Mouse (Mus musculus): ENCODE measurements at regions not wholly inside any gene's neighbourhood (a gene's known extent, or its start where the extent isn't known, plus 50 kb on each side); places are given as distances from the start of the nearest gene placed in this dataset.

DNA sequence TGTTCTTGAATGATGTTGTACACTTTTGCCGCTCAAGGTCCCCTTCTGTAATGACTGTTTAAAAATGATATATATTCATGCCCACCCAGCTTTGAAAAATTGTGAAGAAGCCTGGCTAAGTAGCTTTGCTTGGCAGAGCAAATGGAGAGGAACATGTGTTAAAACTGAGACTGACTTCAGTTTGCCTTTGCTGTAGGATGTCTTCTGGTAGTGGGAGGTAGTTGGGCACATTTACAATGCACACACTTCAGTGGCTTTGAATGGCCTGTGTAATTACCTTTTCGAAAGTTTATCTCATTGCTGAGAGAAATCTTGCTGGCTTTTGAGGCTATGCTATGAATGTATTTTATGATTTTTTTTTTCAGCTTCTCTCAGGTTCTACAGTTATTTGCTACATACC, 360.5 kb upstream of the Cdh6 start:
- H3K27me3 ChIP-seq (replicated peaks; ENCODE audit: control insufficient read depth, insufficient read depth, low read length), result no peaks in the 10 kb centered on the region
- H3K36me3 ChIP-seq (ENCODE audit: control insufficient read depth, insufficient read depth, low read length), result no peaks in the 10 kb centered on the region
- no peaks in the 10 kb centered on the region for H3K9me3 ChIP-seq (ENCODE audit: control insufficient read depth, low read length)
- WGBS, result 89% methylated on average over 2 of the region's 2 CpGs
- no peak for ATAC-seq
- no peak overlapping the region for H3K27ac ChIP-seq (ENCODE audit: low read length)
- no peak overlapping the region for H3K4me3 ChIP-seq (ENCODE audit: low read length)
- no peak overlapping the region for H3K4me2 ChIP-seq (ENCODE audit: low read depth, low read length)
- no peak overlapping the region for H3K9ac ChIP-seq (ENCODE audit: low read depth, low read length)
- no peaks in the 10 kb centered on the region for H3K4me1 ChIP-seq (ENCODE audit: control insufficient read depth, insufficient read depth, low read length)

DNA sequence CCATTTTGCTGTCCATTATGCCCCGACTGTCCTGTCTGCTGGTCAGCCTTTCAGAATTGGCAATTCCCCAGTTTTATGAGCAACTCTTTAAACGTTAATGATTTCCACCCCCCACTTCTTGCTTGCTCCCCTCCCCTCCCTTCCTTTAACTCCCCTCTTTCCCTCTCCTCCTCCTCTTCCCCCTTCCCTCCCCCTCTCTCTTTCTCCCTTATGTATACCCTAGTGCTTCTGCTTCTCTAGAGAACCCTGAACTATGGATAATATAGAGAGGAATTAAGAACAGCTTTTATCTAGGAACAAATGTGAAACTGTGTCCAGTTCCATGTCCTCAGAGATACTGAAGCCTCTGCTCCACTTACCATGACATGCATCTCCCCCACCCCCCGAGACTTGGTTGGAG, 356.5 kb upstream of the Cdh6 start:
- H3K9me3 ChIP-seq (ENCODE audit: control insufficient read depth, low read length), result no peaks in the 10 kb centered on the region
- no peak for ATAC-seq
- no peaks in the 10 kb centered on the region for H3K4me1 ChIP-seq (ENCODE audit: control insufficient read depth, insufficient read depth, low read length)
- no peak overlapping the region for H3K27ac ChIP-seq (ENCODE audit: low read length)
- H3K9ac ChIP-seq (ENCODE audit: low read depth, low read length), result no peak overlapping the region
- 50% methylated on average over 3 of the region's 3 CpGs for WGBS
- H3K4me3 ChIP-seq (ENCODE audit: low read length), result no peak overlapping the region
- no peak overlapping the region for H3K4me2 ChIP-seq (ENCODE audit: low read depth, low read length)
- no peaks in the 10 kb centered on the region for H3K36me3 ChIP-seq (ENCODE audit: control insufficient read depth, insufficient read depth, low read length)
- no peaks in the 10 kb centered on the region for H3K27me3 ChIP-seq (replicated peaks; ENCODE audit: control insufficient read depth, insufficient read depth, low read length)

DNA sequence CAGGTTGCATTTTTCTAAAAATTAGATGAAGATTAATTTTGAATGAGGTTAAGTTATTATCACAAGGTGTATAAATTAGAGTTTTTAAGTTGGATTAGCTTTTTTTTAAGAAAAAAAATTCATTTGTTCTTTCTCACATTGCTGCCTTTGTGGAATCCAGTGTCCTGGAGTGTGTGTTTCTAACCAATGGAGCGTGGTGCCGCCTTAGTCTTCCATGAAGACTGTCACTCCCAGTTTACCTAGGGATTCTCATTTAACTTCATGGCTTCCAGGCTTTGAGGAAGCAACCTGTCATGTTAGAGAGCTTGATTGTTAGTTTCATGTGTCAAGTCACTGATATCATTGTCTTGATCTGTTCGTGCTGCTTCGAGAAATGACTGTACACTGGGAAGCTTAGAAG, 355.6 kb upstream of the Cdh6 start:
- 88% methylated on average over 4 of the region's 4 CpGs for WGBS
- Histone ChIP-seq H3K4me2 (ENCODE audit: low read depth, low read length) (no peak overlapping the region), H3K36me3 (ENCODE audit: control insufficient read depth, insufficient read depth, low read length) (no peaks in the 10 kb centered on the region), H3K4me1 (ENCODE audit: control insufficient read depth, insufficient read depth, low read length) (no peaks in the 10 kb centered on the region), H3K27ac (ENCODE audit: low read length) (no peak overlapping the region), H3K4me3 (ENCODE audit: low read length) (no peak overlapping the region), H3K9ac (ENCODE audit: low read depth, low read length) (no peak overlapping the region), H3K9me3 (ENCODE audit: control insufficient read depth, low read length) (no peaks in the 10 kb centered on the region), H3K27me3 (replicated peaks; ENCODE audit: control insufficient read depth, insufficient read depth, low read length) (no peaks in the 10 kb centered on the region)
- ATAC-seq, result no peak

All from intestine, embryonic 16.5 days (tissue).